Mouse (Mus musculus) colon, adult 2 months (tissue): ENCODE results near the gene Gm7697. TPM values are rescaled to one million over a fixed set of nuclear protein-coding genes. Genes with fewer than 3 reads are reported as not detected.

Experiments
- polyA plus RNA-seq: library from polyadenylated mRNA; depleted of rRNA; stranded (reverse); fragments of >200 nt; gene quantifications from 2 replicates; pipeline ENCODE4 v1.2.3, GENCODE M21; 2012; rRNA removed

Gene Gm7697
- not detected in 2 replicates for polyA plus RNA-seq

DNA sequence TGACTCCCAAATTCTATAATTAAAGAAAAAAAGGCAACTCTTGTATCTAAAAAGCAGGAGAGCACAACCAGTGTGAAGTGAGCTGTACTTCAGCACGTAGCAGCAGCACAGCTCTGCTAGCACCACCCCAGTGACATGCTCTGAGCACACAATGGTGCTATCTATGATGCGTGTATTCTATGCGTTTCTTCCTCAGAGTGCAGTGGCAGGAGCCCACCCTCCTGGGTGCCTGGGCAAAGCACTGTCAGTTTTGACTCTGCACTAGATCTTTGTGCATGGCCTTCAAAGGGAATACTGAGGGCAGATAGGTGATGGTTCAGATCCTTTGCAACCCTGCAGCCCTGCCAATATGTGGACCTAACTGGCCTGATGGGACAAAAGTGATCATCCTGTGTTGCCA, at the start of gene Gm7697:
TSS of gene Gm7697 (minus strand) at position 101 of the 400 bp plus-strand sequence.

DNA sequence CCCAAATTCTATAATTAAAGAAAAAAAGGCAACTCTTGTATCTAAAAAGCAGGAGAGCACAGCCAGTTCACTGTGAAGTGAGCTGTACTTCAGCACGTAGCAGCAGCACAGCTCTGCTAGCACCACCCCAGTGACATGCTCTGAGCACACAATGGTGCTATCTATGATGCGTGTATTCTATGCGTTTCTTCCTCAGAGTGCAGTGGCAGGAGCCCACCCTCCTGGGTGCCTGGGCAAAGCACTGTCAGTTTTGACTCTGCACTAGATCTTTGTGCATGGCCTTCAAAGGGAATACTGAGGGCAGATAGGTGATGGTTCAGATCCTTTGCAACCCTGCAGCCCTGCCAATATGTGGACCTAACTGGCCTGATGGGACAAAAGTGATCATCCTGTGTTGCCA, 69.3 kb downstream of the Gm7697 start, which contains the start of gene Gm9495:
TSS of gene Gm9495 (minus strand) at position 101 of the 400 bp plus-strand sequence.

Other genes with a start within 250 kb of the Gm7697 start
- not detected in 2 replicates for gene Gm9495, start 69.4 kb downstream of the Gm7697 start, polyA plus RNA-seq
- gene Zfp868, start 102.6 kb upstream of the Gm7697 start, polyA plus RNA-seq = 2.2 and 3.1 TPM in 2 replicates
- 0.31 and 0.55 TPM in 2 replicates for gene Zfp964, start 131.5 kb upstream of the Gm7697 start, polyA plus RNA-seq
- 0.57 and 1.5 TPM in 2 replicates for gene Zfp869, start 187.7 kb upstream of the Gm7697 start, polyA plus RNA-seq
- gene Zfp963, start 227.0 kb upstream of the Gm7697 start, polyA plus RNA-seq = 1.5 and 2.0 TPM in 2 replicates